Mouse (Mus musculus) forebrain, embryonic 14.5 days (tissue): Measurements from ENCODE around the gene Aatf. TPM values are rescaled to one million over a fixed set of nuclear protein-coding genes. Genes with fewer than 3 reads are reported as not detected.
A peak's percentile ranks its signal among the peaks of the same experiment; 100 is the strongest.

Experiments used
- ATAC-seq: fragments of 200-750 bp; cut with Nextera tagmentation; 2 replicates; pipeline ENCODE4 v1.8.0; 2017; ENCODE audit warnings: mild to moderate bottlenecking, moderate library complexity
- DNase-seq: peaks from one replicate; pipeline ENCODE4 v3.0.0-alpha.2; 2015; ENCODE audit warnings: low spot score
- H3K27ac ChIP-seq: fragments of 300-500 bp; sonication (generic); 2 replicates; pipeline ENCODE4 v1.5.1; 2014; ENCODE audit warnings: low read depth, mild to moderate bottlenecking, control low read depth, low read length, moderate library complexity
- H3K27me3 ChIP-seq: fragments of 300-500 bp; sonication (generic); replicated peaks from 2 replicates; pipeline ENCODE4 v1.6.1; 2014; ENCODE audit warnings: low read length, control low read depth, mixed read lengths; ENCODE audit not compliant: control insufficient read depth, insufficient read depth
- H3K36me3 ChIP-seq: fragments of 300-500 bp; sonication (generic); 2 replicates; pipeline ENCODE4 v1.6.1; 2014; ENCODE audit warnings: low read length, control low read depth; ENCODE audit not compliant: control insufficient read depth, insufficient read depth
- H3K4me1 ChIP-seq: fragments of 300-500 bp; sonication (generic); 2 replicates; pipeline ENCODE4 v1.6.1; 2014; ENCODE audit warnings: antibody characterized with exemption, low read length, control low read depth; ENCODE audit not compliant: control insufficient read depth, insufficient read depth
- H3K4me2 ChIP-seq: fragments of 300-500 bp; sonication (generic); 2 replicates; pipeline ENCODE4 v1.6.1; 2014; ENCODE audit warnings: mild to moderate bottlenecking, control low read depth, low read length
- H3K4me3 ChIP-seq: fragments of 300-500 bp; sonication (generic); 2 replicates; pipeline ENCODE4 v1.5.1; 2014; ENCODE audit warnings: low read depth, low read length, control low read depth
- H3K9ac ChIP-seq: fragments of 300-500 bp; sonication (generic); 2 replicates; pipeline ENCODE4 v1.6.1; 2014; ENCODE audit warnings: mild to moderate bottlenecking, low read length, control low read depth, moderate library complexity
- H3K9me3 ChIP-seq: fragments of 300-500 bp; sonication (generic); replicated peaks from 2 replicates; pipeline ENCODE4 v1.6.1; 2016; ENCODE audit warnings: low read length, control low read depth, mixed read lengths; ENCODE audit not compliant: control insufficient read depth
- WGBS: fragments of 180-500 bp; shearing (Covaris S2); extraction: QIAGEN DNeasy Blood & Tissue Kit; methylation state at CpG from one replicate; pipeline ENCODE4 v1.1.7; 2014; 5-methylcytosine and 5-hydroxymethylcytosine counted together
- polyA plus RNA-seq: library from polyadenylated mRNA; unstranded; fragments of >200 nt; fragmentation: Nextera tagmentation; extraction: Ambion mirVana; gene quantifications from 2 replicates; pipeline ENCODE4 v1.2.1, GENCODE M21; 2014

Gene Aatf
- polyA plus RNA-seq, 1 experiment from 2014 or later = 45.5 TPM

- Histone ChIP-seq H3K4me3 (no peak overlapping the region), H3K27me3 (peaks cover 76% of the 10 kb centered on the region), H3K36me3 (no peaks in the 10 kb centered on the region), H3K4me2 (no peak overlapping the region), H3K4me1 (peaks cover 4% of the 10 kb centered on the region), H3K9ac (no peak overlapping the region), H3K9me3 (no peaks in the 10 kb centered on the region), H3K27ac (no peak overlapping the region)
- no peak for ATAC-seq
- no peak for DNase-seq
- 6% methylated on average over 2 of the region's 2 CpGs for WGBS
These were observed 4.1 kb upstream of the Aatf start for GRCm38 (mm10) chr11:84517431-84517830.

DNA sequence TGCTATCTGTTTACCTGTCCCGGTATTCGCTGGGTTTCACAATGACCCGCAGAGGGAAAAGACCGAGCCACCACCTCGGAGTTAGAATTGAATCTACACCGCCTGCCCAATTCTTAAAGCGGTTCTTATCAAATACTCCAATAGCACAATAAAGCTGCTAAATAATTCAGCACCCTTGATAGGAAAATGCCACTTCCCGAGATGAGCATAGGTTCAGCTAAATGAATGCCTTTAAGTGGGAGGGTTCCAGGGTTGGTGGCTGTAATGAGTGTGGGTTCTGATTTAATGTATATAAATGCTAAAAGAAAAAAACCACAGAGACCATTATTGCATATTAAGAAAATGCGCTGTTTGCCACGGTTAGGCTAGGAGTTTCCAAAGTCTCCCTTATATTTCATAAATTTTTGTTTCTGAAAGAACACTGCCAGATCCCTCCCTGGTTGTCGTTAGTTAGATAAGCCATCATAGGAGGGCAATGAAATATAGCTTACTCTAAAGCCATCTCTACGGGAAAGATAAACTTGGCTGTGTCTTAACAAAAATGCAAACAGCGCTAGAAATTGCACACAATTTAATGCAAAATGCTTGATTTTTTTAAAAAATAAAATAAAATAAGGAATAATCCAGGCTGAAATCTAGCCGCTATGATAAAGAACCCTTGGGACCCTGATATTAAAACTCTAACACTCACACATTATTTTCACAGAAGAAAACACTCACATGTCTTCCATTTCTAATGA, 3.3 kb upstream of the Aatf start:
- Histone ChIP-seq H3K4me3 (no peak overlapping the region), H3K27me3 (peaks cover 69% of the 10 kb centered on the region), H3K4me1 (peaks cover 5% of the 10 kb centered on the region), H3K9me3 (no peaks in the 10 kb centered on the region), H3K36me3 (no peaks in the 10 kb centered on the region), H3K4me2 (no peak overlapping the region), H3K27ac (0 out of 2 replicates have a peak overlapping the region, but pooled peaks have one; percentile 10), H3K9ac (no peak overlapping the region)
- ATAC-seq = no peak
- WGBS = 4% methylated on average over 14 of the region's 14 CpGs
- peak; percentile 16 for DNase-seq

GRCm38 (mm10) chr11:84512031-84512430, 1.3 kb downstream of the Aatf start:
- 64% methylated on average over 1 of the region's 1 CpGs for WGBS
- ATAC-seq = no peak

GRCm38 (mm10) chr11:84504296-84504695, 9.0 kb downstream of the Aatf start:
- no peak overlapping the region for H3K4me2 ChIP-seq
- no peak overlapping the region for H3K4me3 ChIP-seq
- H3K36me3 ChIP-seq = peaks cover 34% of the 10 kb centered on the region
- no peaks in the 10 kb centered on the region for H3K4me1 ChIP-seq
- ATAC-seq = no peak
- no peak overlapping the region for H3K9ac ChIP-seq
- 0 out of 2 replicates have a peak, but pooled peaks cover 3% of the 10 kb centered on the region for H3K9me3 ChIP-seq
- no peak for DNase-seq
- H3K27me3 ChIP-seq = no peaks in the 10 kb centered on the region
- WGBS = 100% methylated on average over 1 of the region's 1 CpGs
- no peak overlapping the region for H3K27ac ChIP-seq

More at GRCm38 (mm10) chr11:84512031-84512430, 1.3 kb downstream of the Aatf start:
- H3K4me2 ChIP-seq = peak overlapping the region; percentile 86; the same call in 1 of the 2 replicates
- peaks cover 5% of the 10 kb centered on the region for H3K4me1 ChIP-seq
- no peak overlapping the region for H3K4me3 ChIP-seq
- H3K36me3 ChIP-seq = peaks cover 35% of the 10 kb centered on the region
- no peak overlapping the region for H3K27ac ChIP-seq
- H3K27me3 ChIP-seq = peaks cover 27% of the 10 kb centered on the region
- no peaks in the 10 kb centered on the region for H3K9me3 ChIP-seq
- no peak overlapping the region for H3K9ac ChIP-seq
- no peak for DNase-seq

- no peaks in the 10 kb centered on the region for H3K27me3 ChIP-seq
- H3K27ac ChIP-seq = no peak overlapping the region
- peaks cover 9% of the 10 kb centered on the region; the same call in 1 of the 2 replicates for H3K4me1 ChIP-seq
- no peak overlapping the region for H3K4me2 ChIP-seq
- peak; percentile 20 for DNase-seq
- ATAC-seq = no peak
- H3K4me3 ChIP-seq = no peak overlapping the region
- H3K9me3 ChIP-seq = no peaks in the 10 kb centered on the region
- 64% methylated on average over 2 of the region's 2 CpGs for WGBS
- peaks cover 9% of the 10 kb centered on the region; the same call in 1 of the 2 replicates for H3K36me3 ChIP-seq
- no peak overlapping the region for H3K9ac ChIP-seq
These were observed 15.4 kb downstream of the Aatf start for GRCm38 (mm10) chr11:84497944-84498343.

DNA sequence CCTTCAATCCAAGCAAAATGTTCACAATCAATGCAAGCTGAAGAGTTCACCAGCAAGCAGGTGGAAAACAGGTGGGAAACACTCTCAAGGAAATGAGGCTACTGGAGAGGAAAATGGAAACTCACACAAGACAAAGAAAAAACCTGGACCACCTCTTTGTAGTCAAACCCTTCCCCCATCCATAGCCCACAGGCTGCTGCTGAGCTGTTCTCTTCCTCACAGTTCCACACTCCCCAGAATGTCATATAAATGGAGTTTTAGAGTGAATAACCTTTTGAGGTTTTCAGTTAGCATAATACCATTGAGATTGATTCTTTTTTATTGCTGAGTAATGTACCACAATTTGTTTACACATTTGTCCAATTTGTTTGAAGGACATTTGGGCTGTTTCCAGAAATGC, 16.4 kb downstream of the Aatf start:
- peak; percentile 44 for DNase-seq
- H3K27ac ChIP-seq = no peak overlapping the region
- peaks cover 9% of the 10 kb centered on the region; the same call in 1 of the 2 replicates for H3K4me1 ChIP-seq
- peaks cover 5% of the 10 kb centered on the region; the same call in 1 of the 2 replicates for H3K36me3 ChIP-seq
- no peak overlapping the region for H3K4me3 ChIP-seq
- no peak overlapping the region for H3K9ac ChIP-seq
- no peaks in the 10 kb centered on the region for H3K9me3 ChIP-seq
- no peak overlapping the region for H3K4me2 ChIP-seq
- no peak for ATAC-seq
- no peaks in the 10 kb centered on the region for H3K27me3 ChIP-seq

GRCm38 (mm10) chr11:84495774-84496173, 17.5 kb downstream of the Aatf start:
- Histone ChIP-seq H3K27ac (peak overlapping the region; percentile 27; the same call in 1 of the 2 replicates), H3K4me2 (0 out of 2 replicates have a peak overlapping the region, but pooled peaks have one; percentile 1), H3K9ac (no peak overlapping the region), H3K9me3 (no peaks in the 10 kb centered on the region), H3K36me3 (peaks cover 12% of the 10 kb centered on the region), H3K27me3 (no peaks in the 10 kb centered on the region), H3K4me1 (peaks cover 9% of the 10 kb centered on the region; the same call in 1 of the 2 replicates), H3K4me3 (no peak overlapping the region)
- ATAC-seq (0 out of 2 replicates have a peak, but pooled peaks have one; percentile 18), DNase-seq (peak; percentile 67)
- WGBS = 7% methylated on average over 4 of the region's 4 CpGs

DNA sequence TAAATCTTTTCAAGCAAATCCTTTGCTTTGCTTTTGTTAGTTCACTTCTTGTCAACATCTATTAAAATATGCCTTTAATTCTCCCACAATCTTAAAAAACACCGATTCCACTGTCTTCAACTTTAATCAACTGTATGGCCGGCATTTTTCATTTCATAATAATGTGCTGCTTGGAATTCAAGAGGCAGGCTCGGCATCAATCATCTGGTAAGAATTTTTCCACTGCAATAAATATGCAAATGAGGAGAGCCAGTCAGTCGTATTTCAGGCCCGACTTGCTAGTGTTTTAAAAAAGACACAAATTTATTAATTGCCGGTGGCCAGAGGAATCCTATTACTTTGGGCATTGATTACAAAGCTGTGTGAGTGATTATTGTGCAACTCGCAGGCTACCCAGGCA, 31.7 kb downstream of the Aatf start:
- Histone ChIP-seq H3K4me2 (no peak overlapping the region), H3K4me1 (peaks cover 15% of the 10 kb centered on the region), H3K4me3 (no peak overlapping the region), H3K27ac (no peak overlapping the region), H3K36me3 (no peaks in the 10 kb centered on the region), H3K9me3 (no peaks in the 10 kb centered on the region), H3K27me3 (no peaks in the 10 kb centered on the region), H3K9ac (no peak overlapping the region)
- DNase-seq (peak; percentile 47), ATAC-seq (no peak)
- 4% methylated on average over 7 of the region's 7 CpGs for WGBS

- Histone ChIP-seq H3K9ac (no peak overlapping the region), H3K36me3 (no peaks in the 10 kb centered on the region), H3K4me1 (peaks cover 15% of the 10 kb centered on the region), H3K27ac (no peak overlapping the region), H3K27me3 (no peaks in the 10 kb centered on the region), H3K4me3 (no peak overlapping the region), H3K9me3 (no peaks in the 10 kb centered on the region), H3K4me2 (no peak overlapping the region)
- 34% methylated on average over 3 of the region's 3 CpGs for WGBS
- DNase-seq (peak; percentile 35), ATAC-seq (no peak)
These were observed 32.9 kb downstream of the Aatf start for GRCm38 (mm10) chr11:84480451-84480850.
